Mouse (Mus musculus) midbrain, embryonic 12.5 days (tissue): ENCODE results near the gene A1bg. TPM values are rescaled to one million over a fixed set of nuclear protein-coding genes. Genes with fewer than 3 reads are reported as not detected.
A peak's percentile ranks its signal among the peaks of the same experiment; 100 is the strongest.

Experiments
- ATAC-seq: fragments of 200-750 bp; cut with Nextera tagmentation; 2 replicates; pipeline ENCODE4 v1.8.0; 2017; ENCODE audit warnings: low read depth, moderate TSS enrichment, moderate library complexity; ENCODE audit not compliant: low FRiP score
- H3K27ac ChIP-seq: fragments of 300-500 bp; sonication (generic); replicated peaks from 2 replicates; pipeline ENCODE4 v1.5.1; 2016; ENCODE audit warnings: mild to moderate bottlenecking
- H3K27me3 ChIP-seq: fragments of 300-500 bp; sonication (generic); 2 replicates; pipeline ENCODE4 v1.6.1; 2016; ENCODE audit warnings: mild to moderate bottlenecking
- H3K36me3 ChIP-seq: fragments of 300-500 bp; sonication (generic); 2 replicates; pipeline ENCODE4 v1.6.1; 2016
- H3K4me1 ChIP-seq: fragments of 300-500 bp; sonication (generic); 2 replicates; pipeline ENCODE4 v1.6.1; 2016
- H3K4me2 ChIP-seq: fragments of 300-500 bp; sonication (generic); replicated peaks from 2 replicates; pipeline ENCODE4 v1.6.1; 2016; ENCODE audit warnings: mild to moderate bottlenecking, moderate library complexity
- H3K4me3 ChIP-seq: fragments of 300-500 bp; sonication (generic); 2 replicates; pipeline ENCODE4 v1.5.1; 2016; ENCODE audit warnings: mild to moderate bottlenecking
- H3K9ac ChIP-seq: fragments of 300-500 bp; sonication (generic); replicated peaks from 2 replicates; pipeline ENCODE4 v1.6.1; 2016; ENCODE audit warnings: mild to moderate bottlenecking, moderate library complexity
- H3K9me3 ChIP-seq: fragments of 300-500 bp; sonication (generic); 2 replicates; pipeline ENCODE4 v1.6.1; 2016; ENCODE audit warnings: mild to moderate bottlenecking
- WGBS: fragments of 180-500 bp; shearing (Covaris S2); methylation state at CpG from one replicate; pipeline ENCODE4 v1.1.7; 2016; 5-methylcytosine and 5-hydroxymethylcytosine counted together
- polyA plus RNA-seq: library from polyadenylated mRNA; unstranded; fragments of >200 nt; fragmentation: Nextera tagmentation; extraction: Ambion mirVana; gene quantifications from 2 replicates; pipeline ENCODE4 v1.2.1, GENCODE M21; 2016

The A1bg gene
- polyA plus RNA-seq, 1 experiment from 2014 or later, result not detected

DNA sequence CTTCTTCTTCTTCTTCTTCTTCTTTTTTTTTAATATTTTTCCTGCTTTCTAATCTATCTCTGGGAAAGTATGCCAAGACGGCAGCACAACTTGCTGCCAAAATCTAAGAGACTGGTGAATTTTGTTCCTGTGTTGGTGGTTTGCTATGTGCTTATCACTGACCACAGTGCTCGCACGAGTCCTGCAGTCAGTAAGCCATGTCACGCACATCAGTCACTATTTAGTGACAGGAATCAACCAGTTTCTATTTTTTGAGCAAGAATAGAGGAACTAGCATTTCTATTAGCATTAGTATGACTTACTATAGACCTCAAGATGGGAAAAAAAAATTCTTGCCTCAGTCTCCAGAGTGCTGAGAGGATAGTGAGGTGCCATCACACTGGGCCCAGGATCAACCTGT is 68.7 kb downstream of the A1bg start:
- ATAC-seq, result no peak
- no peak overlapping the region for H3K4me2 ChIP-seq
- H3K9me3 ChIP-seq, result no peaks in the 10 kb centered on the region
- whole genome bisulfite sequencing, result 92% methylated on average over 4 of the region's 4 CpGs
- H3K36me3 ChIP-seq, result no peaks in the 10 kb centered on the region
- H3K9ac ChIP-seq, result no peak overlapping the region
- no peak overlapping the region for H3K4me3 ChIP-seq
- H3K27me3 ChIP-seq, result no peaks in the 10 kb centered on the region
- H3K4me1 ChIP-seq, result peaks cover 5% of the 10 kb centered on the region; the same call in 1 of the 2 replicates
- H3K27ac ChIP-seq, result no peak overlapping the region

DNA sequence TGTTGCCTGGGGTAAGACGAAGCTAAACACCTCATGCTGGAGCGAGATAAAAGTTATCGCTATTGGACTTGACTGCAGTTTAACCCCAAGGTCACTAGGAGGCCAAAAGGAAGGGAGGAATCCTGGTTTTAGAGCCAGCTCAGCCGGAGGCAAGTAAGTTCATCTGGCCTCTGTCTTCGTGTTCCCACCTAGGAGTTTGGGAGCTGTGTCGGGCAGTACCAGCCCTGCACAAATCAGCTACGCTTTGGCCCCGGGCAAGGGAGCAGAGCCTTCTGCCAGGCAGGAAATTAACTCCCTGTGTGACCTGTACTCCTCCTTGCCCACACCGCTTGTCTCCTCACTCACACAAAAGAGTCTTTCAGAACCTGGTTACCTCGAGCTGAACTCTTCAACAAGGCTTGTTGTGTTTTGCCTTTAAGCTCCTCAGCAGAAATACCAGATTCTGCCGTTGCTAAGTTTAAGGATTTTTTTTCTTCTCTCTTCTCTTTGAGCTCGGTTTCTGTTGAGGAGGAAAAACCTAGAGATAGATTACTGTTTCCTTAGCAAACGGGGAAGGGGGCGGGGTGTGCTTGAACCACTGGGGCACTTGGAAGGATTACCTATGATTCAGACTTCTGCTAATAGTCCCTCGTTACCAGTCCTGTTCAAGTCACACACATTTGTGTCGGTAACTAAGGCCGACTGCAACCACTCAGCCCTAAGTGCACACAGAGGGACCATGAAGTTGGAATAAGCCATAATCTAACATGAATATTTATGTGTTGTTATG is 69.4 kb downstream of the A1bg start, which contains the start of gene Fam84b:
Fam84b (minus strand) TSS at position 548 of the 769 bp plus-strand sequence.
- no peak within 1 kb of the TSS for H3K4me2 ChIP-seq
- ATAC-seq, result peak; percentile 69
- no peaks in the 10 kb centered on the region for H3K9me3 ChIP-seq
- no peaks in the 10 kb centered on the region for H3K36me3 ChIP-seq
- peaks cover 5% of the 10 kb centered on the region; the same call in 1 of the 2 replicates for H3K4me1 ChIP-seq
- H3K27me3 ChIP-seq, result no peaks in the 10 kb centered on the region
- H3K4me3 ChIP-seq, result no peak within 1 kb of the TSS
- no peak within 1 kb of the TSS for H3K9ac ChIP-seq
- 31% methylated on average over 17 of the region's 17 CpGs for WGBS
- no peak within 1 kb of the TSS for H3K27ac ChIP-seq

DNA sequence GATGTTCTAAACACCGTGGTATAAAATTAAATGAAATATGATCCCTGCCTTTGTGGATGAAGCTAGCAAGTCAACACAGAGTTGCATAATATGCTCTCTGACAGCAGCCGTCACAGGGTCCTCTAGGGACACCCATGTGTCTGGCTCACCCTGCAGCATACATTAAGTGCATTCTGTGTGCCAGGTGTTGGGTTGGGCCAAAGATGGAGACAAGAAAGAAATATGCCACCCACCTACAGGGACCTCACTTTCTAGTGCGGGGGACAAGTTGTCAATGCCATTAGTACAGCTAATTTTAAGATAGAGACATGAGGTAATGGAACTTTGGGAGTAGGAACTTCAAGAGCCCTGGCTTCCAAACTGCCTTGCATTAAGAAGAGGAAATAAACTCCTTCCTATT is 74.2 kb downstream of the A1bg start:
- 83% methylated on average over 3 of the region's 3 CpGs for WGBS
- Histone ChIP-seq H3K4me1 (peaks cover 16% of the 10 kb centered on the region), H3K4me3 (no peak overlapping the region), H3K36me3 (no peaks in the 10 kb centered on the region), H3K27ac (no peak overlapping the region), H3K27me3 (no peaks in the 10 kb centered on the region), H3K9ac (no peak overlapping the region), H3K9me3 (no peaks in the 10 kb centered on the region), H3K4me2 (no peak overlapping the region)
- no peak for ATAC-seq

Other genes starting within 250 kb of the A1bg start
- 8.2 and 9.5 TPM in 2 replicates for gene Fam84b, start 69.2 kb downstream of the A1bg start, polyA plus RNA-seq